8 mouse cellular contexts compared by ENCODE assay signal in genomic region chr2:30392577-30393369, GRCm38 (mm10). TPM values are rescaled to one million over a fixed set of nuclear protein-coding genes. Genes with fewer than 3 reads are reported as not detected.
A peak's percentile ranks its signal among the peaks of the same experiment; 100 is the strongest.
DNase-seq lines count a peak whose midpoint lies in the region; ATAC-seq lines count a peak whose summit lies in the region.

No protein-coding gene starts in this region.

- peak; percentile 48 to 70 for DNase-seq in left cerebral cortex, adult 18-20 months (ENCODE audit: low spot score in 2 of 2)
- DNase-seq in left cerebral cortex, adult 11 months (ENCODE audit: low spot score) = no peak
- peak; percentile 93 to 94 for DNase-seq in cerebellum, postnatal 10 days
- DNase-seq in frontal cortex, postnatal 36 days (ENCODE audit: low spot score in 2 of 2) = peak; percentile 52 to 53
- peak; percentile 89 for DNase-seq in hindbrain, embryonic 14.5 days (ENCODE audit: low spot score)
- DNase-seq in left cerebral cortex, adult 8-10 months (ENCODE audit: low spot score in 2 of 2) = peak; percentile 48 to 64
- DNase-seq in spleen, postnatal 10 days (ENCODE audit: low spot score in 2 of 2) = peak; percentile 53 to 84

- peak overlapping the region; percentile 92 for H3K27ac ChIP-seq in hindbrain, embryonic 14.5 days

- H3K4me3 ChIP-seq in hindbrain, embryonic 14.5 days (replicated peaks; ENCODE audit: low read length) = peak overlapping the region; percentile 83

- ATAC-seq in hindbrain, embryonic 14.5 days (ENCODE audit: low FRiP score) = peak; percentile 79
- ATAC-seq in megakaryocyte-erythroid progenitor cell, adult 5-6 weeks (replicated peaks; ENCODE audit: low FRiP score, low TSS enrichment, poor library complexity, severe bottlenecking) = peak; percentile 15

- H3K4me1 ChIP-seq in hindbrain, embryonic 14.5 days (replicated peaks; ENCODE audit: control insufficient read depth, insufficient read depth, low read length) = peaks cover 12% of the 10 kb centered on the region

- H3K9me3 ChIP-seq in hindbrain, embryonic 14.5 days (ENCODE audit: control insufficient read depth, low read length) = no peaks in the 10 kb centered on the region

- H3K36me3 ChIP-seq in hindbrain, embryonic 14.5 days (replicated peaks; ENCODE audit: control insufficient read depth, insufficient read depth) = peaks cover 32% of the 10 kb centered on the region

- H3K9ac ChIP-seq in hindbrain, embryonic 14.5 days = peak overlapping the region; percentile 84

- no peaks in the 10 kb centered on the region for H3K27me3 ChIP-seq in hindbrain, embryonic 14.5 days (ENCODE audit: control insufficient read depth, insufficient read depth, low read length)

- under 1% methylated on average over 47 of the region's 54 CpGs for whole genome bisulfite sequencing in hindbrain, embryonic 14.5 days

- H3K4me2 ChIP-seq in hindbrain, embryonic 14.5 days (replicated peaks) = peak overlapping the region; percentile 76

RNA-seq across cellular contexts. Expression of gene Dolpp1, which starts 0.7 kb away (rescaled TPM):
- 10 to 100 TPM; 24.2 to 27.5 TPM for total RNA-seq in left cerebral cortex, adult 18-20 months (2021)
- 51.6 and 54.2 TPM in 2 replicates for polyA plus RNA-seq in hindbrain, embryonic 14.5 days (2014; fragmentation: Nextera tagmentation; extraction: Ambion mirVana)
- 10 to 100 TPM; 22.2 to 30.1 (median 27.3) TPM for total RNA-seq in left cerebral cortex, adult 8-10 months (2022)
- 24.0 and 29.0 TPM in 2 replicates for total RNA-seq in megakaryocyte-erythroid progenitor cell, adult 5-6 weeks (2014; fragmentation: Nextera tagmentation)
- total RNA-seq in megakaryocyte-erythroid progenitor cell, adult 5-6 weeks (2017) = 16.3 and 19.7 TPM in 2 replicates

RNA-seq across cellular contexts. Expression of gene Crat, which starts 22.8 kb away (rescaled TPM):
- 10 to 100 TPM; 53.7 to 57.3 TPM for total RNA-seq in left cerebral cortex, adult 18-20 months (2021)
- 30.3 and 32.0 TPM in 2 replicates for polyA plus RNA-seq in hindbrain, embryonic 14.5 days (2014; fragmentation: Nextera tagmentation; extraction: Ambion mirVana)
- total RNA-seq in left cerebral cortex, adult 8-10 months (2022) = 10 to 100 TPM; 52.0 to 65.8 (median 62.6) TPM
- total RNA-seq in megakaryocyte-erythroid progenitor cell, adult 5-6 weeks (2014; fragmentation: Nextera tagmentation) = 24.3 and 29.2 TPM in 2 replicates
- total RNA-seq in megakaryocyte-erythroid progenitor cell, adult 5-6 weeks (2017) = 11.2 and 16.0 TPM in 2 replicates

RNA-seq across cellular contexts. Expression of gene Ptpa, which starts 23.1 kb away (rescaled TPM):
- 100 to 1,000 TPM; 182 to 189 TPM for total RNA-seq in left cerebral cortex, adult 18-20 months (2021)
- 71.7 and 79.8 TPM in 2 replicates for polyA plus RNA-seq in hindbrain, embryonic 14.5 days (2014; fragmentation: Nextera tagmentation; extraction: Ambion mirVana)
- 100 to 1,000 TPM; 174 to 191 (median 186) TPM for total RNA-seq in left cerebral cortex, adult 8-10 months (2022)
- 228 and 237 TPM in 2 replicates for total RNA-seq in megakaryocyte-erythroid progenitor cell, adult 5-6 weeks (2014; fragmentation: Nextera tagmentation)
- 74.1 and 93.5 TPM in 2 replicates for total RNA-seq in megakaryocyte-erythroid progenitor cell, adult 5-6 weeks (2017)

RNA-seq across cellular contexts. Expression of gene Miga2, which starts 28.7 kb away (rescaled TPM):
- 100 to 1,000 TPM; 108 to 120 TPM for total RNA-seq in left cerebral cortex, adult 18-20 months (2021)
- polyA plus RNA-seq in hindbrain, embryonic 14.5 days (2014; fragmentation: Nextera tagmentation; extraction: Ambion mirVana) = 27.3 and 32.3 TPM in 2 replicates
- 100 to 1,000 TPM; 106 to 121 (median 108) TPM for total RNA-seq in left cerebral cortex, adult 8-10 months (2022)
- total RNA-seq in megakaryocyte-erythroid progenitor cell, adult 5-6 weeks (2014; fragmentation: Nextera tagmentation) = 17.8 and 35.0 TPM in 2 replicates
- 8.0 and 11.4 TPM in 2 replicates for total RNA-seq in megakaryocyte-erythroid progenitor cell, adult 5-6 weeks (2017)

RNA-seq across cellular contexts. Expression of gene Sh3glb2, which starts 33.6 kb away (rescaled TPM):
- total RNA-seq in left cerebral cortex, adult 18-20 months (2021) = 100 to 1,000 TPM; 295 to 306 TPM
- polyA plus RNA-seq in hindbrain, embryonic 14.5 days (2014; fragmentation: Nextera tagmentation; extraction: Ambion mirVana) = 140 and 143 TPM in 2 replicates
- 100 to 1,000 TPM; 279 to 301 (median 286) TPM for total RNA-seq in left cerebral cortex, adult 8-10 months (2022)
- total RNA-seq in megakaryocyte-erythroid progenitor cell, adult 5-6 weeks (2014; fragmentation: Nextera tagmentation) = 47.0 and 48.4 TPM in 2 replicates
- 25.7 and 28.5 TPM in 2 replicates for total RNA-seq in megakaryocyte-erythroid progenitor cell, adult 5-6 weeks (2017)
